Mouse (Mus musculus) common myeloid progenitor, adult 5-6 weeks (primary cell): Measurements from ENCODE around the gene Olfr715. TPM values are rescaled to one million over a fixed set of nuclear protein-coding genes. Genes with fewer than 3 reads are reported as not detected.
"Not testable (repeated sequence)": the region's sequence is repeated elsewhere in the genome, so short reads cannot be mapped to it uniquely, and the experiment has no call there.

Experiments used
- ATAC-seq: replicated peaks from 2 replicates; pipeline ENCODE4 v1.8.0; 2016; ENCODE audit warnings: low read depth, mild to moderate bottlenecking, moderate TSS enrichment, inconsistent platforms; ENCODE audit not compliant: poor library complexity, severe bottlenecking
- total RNA-seq: library from RNA; stranded (forward); fragments of 200-1000, 187-1606 nt; gene quantifications from 2 replicates; pipeline ENCODE4 v1.2.3, GENCODE M21; 2017

Gene Olfr715
- not detected in 2 replicates for total RNA-seq

DNA sequence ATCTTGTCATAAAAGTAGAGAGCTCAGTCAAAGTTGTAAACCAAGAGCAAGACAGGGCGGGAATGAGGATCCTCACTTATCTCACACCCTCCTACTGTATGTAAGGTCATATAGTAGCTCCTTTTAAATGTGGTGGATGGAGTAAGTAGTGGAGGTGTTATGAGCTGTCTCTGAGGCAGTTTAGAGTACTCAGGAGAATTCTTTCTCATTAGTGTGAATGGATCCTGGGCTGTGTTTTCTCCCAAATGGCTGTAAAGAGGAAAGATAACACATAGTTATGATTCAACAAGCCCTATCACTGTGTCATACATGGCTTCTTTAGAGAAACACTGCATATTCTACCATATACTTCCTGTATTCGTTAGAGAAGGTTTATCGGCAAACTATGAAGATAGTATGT is at the start of gene Olfr715:
Gene Olfr715 (minus strand): TSS at position 101 of the 400 bp plus-strand sequence.
- ATAC-seq: not testable (repeated sequence)

DNA sequence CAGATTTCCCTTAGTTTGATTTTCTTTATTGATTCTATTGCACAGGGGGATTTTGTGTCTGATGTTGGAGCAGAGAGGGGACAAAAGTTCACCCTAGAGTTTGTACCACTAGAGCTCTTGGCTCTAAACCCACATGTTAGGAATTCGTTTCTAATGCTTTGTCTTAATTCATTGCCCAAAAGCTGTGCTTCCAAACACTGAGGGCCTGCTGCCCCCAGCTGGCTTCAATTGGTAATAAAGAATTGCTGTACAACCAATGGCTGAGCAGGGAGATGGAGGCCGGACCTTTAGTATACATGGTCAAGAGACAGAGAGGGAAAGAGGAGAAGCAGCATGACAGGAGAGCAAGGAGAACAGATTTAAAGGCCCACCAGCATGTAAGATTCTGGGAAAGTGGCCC is 49.5 kb upstream of the Olfr715 start:
- ATAC-seq: no peak

DNA sequence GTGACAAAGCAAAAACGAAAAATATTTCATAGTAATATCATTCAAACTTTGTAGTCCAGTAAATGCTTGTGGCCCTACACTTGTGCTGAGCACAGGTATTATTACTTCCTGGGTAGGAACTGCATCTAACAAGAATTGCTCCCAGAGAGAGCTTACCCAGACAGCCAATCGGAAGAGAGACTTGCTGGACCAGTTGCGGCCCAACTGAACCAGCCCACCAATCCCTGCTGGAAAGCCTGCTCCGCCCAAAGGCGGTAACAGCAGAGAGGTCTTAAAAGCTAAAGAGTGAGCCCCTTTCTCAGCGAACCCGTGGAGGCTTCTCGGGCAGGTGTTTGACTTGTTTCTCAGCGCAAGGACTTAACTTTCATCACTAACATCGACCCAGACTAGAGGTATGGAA is 35.8 kb upstream of the Olfr715 start, which contains the start of gene Nlrp14:
Gene Nlrp14 (plus strand): TSS at position 301 of the 400 bp plus-strand sequence.
- no peak for ATAC-seq

DNA sequence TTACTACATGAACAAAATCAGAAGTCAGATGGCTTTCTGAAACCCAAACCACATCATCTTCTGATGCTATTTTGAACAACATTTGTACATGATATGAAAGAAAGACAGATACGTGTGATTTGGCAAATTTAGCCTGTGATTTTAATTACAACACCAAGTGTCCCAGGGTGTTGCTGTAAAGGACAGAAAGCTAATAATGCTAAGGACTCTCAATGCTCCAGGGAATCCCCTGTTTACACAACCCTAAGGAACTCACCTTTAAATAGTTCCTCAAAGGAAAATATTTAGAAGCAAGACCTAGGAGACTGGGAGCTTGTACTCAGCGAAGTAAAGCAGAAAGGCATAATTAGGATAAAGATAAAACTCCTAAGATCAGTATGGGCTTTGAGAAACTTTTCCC is 7.1 kb upstream of the Olfr715 start, which contains the start of gene Olfr716:
Gene Olfr716 (plus strand): TSS at position 301 of the 400 bp plus-strand sequence.
- not testable (repeated sequence) for ATAC-seq

DNA sequence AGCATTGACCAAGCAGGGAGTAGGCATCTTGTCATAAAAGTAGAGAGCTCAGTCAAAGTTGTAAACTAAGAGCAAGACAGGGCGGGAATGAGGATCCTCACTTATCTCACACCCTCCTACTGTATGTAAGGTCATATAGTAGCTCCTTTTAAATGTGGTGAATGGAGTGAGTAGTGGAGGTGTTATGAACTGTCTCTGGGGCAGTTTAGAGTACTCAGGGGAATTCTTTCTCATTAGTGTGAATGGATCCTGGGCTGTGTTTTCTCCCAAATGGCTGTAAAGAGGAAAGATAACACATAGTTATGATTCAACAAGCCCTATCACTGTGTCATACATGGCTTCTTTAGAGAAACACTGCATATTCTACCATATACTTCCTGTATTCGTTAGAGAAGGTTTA is 20.6 kb downstream of the Olfr715 start, which contains the start of gene Olfr715b:
Gene Olfr715b (minus strand): TSS at position 101 of the 400 bp plus-strand sequence.
- not testable (repeated sequence) for ATAC-seq

DNA sequence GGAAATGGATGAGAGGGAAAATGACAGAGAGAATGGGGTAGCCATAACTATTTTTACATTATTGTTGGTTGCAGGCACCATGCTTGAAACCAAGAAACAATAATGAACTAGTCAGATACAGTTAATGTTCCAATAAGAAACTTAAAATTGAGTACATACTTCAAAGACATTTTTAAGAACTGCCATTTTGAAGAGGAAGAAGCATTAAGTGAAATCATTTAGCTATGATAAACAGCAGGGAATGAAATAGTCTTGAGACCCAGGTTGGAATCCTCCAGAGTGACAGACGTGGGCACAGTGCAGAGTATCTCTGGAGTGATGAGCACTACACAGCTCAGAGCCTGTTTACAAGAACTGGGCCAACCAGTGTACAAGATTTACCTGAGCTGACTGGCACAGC is 38.0 kb downstream of the Olfr715 start, which contains the start of gene Olfr17:
Gene Olfr17 (plus strand): TSS at position 301 of the 400 bp plus-strand sequence.
- no peak for ATAC-seq

Other genes with a start within 250 kb of the Olfr715 start
- gene Olfr706, start 242.9 kb downstream of the Olfr715 start, total RNA-seq: not detected in 2 replicates
- gene Olfr707, start 229.8 kb downstream of the Olfr715 start, total RNA-seq: not detected in 2 replicates
- gene Olfr1532-ps1, start 223.1 kb downstream of the Olfr715 start, total RNA-seq: not detected in 2 replicates
- gene Olfr709-ps1, start 198.9 kb downstream of the Olfr715 start, total RNA-seq: not detected in 2 replicates
- not detected in 2 replicates for gene Olfr710, start 182.8 kb downstream of the Olfr715 start, total RNA-seq
- gene Olfr6, start 167.1 kb downstream of the Olfr715 start, total RNA-seq: not detected in 2 replicates
- gene Olfr711, start 155.6 kb downstream of the Olfr715 start, total RNA-seq: not detected in 2 replicates
- 0.87 TPM in 1 of 2 replicates, not detected in the other for gene Olfr2, start 125.0 kb downstream of the Olfr715 start, total RNA-seq
- gene Olfr713, start 99.9 kb downstream of the Olfr715 start, total RNA-seq: not detected in 2 replicates
- not detected in 2 replicates for gene Olfr714, start 60.1 kb downstream of the Olfr715 start, total RNA-seq
- gene Olfr17, start 37.9 kb downstream of the Olfr715 start, total RNA-seq: not detected in 2 replicates
- gene Olfr715b, start 20.7 kb downstream of the Olfr715 start, total RNA-seq: not detected in 2 replicates
- gene Olfr716, start 7.2 kb upstream of the Olfr715 start, total RNA-seq: not detected in 2 replicates
- gene Nlrp14, start 35.9 kb upstream of the Olfr715 start, total RNA-seq: not detected in 2 replicates
- gene Rbmxl2, start 78.4 kb upstream of the Olfr715 start, total RNA-seq: not detected in 2 replicates
- gene Syt9, start 239.6 kb upstream of the Olfr715 start, total RNA-seq: not detected in 2 replicates